In the genomic region with DNA sequence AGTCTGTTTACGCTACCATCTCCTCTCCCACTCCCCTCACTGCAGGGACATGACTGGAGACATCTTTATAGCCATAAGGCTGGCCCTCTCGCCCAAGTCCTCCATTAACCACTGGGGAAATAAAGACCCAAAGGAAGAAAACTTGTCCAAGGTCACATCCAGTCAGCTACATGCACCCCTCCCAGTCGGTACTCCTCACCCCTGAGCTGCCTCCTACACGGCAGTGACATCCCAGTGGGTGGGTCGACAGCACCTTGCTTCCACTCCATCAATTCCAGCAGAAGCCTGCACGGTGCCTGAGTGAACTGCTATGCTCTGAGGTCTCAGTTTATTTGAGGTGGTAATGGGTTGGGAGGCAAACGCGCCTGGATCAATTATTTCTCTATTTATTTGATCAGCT, we compare ENCODE assay signal across 7 mouse cellular contexts. TPM values are rescaled to one million over a fixed set of nuclear protein-coding genes. Genes with fewer than 3 reads are reported as not detected.
DNase-seq lines count a peak whose midpoint lies in the region; ATAC-seq lines count a peak whose summit lies in the region.

No protein-coding gene starts in this region.

- H3K9ac ChIP-seq in lung, embryonic 16.5 days (ENCODE audit: low read length) = peak overlapping the region; percentile 99
- H3K9ac ChIP-seq in embryonic facial prominence, embryonic 11.5 days (replicated peaks; ENCODE audit: low read length) = peak overlapping the region; percentile 83
- H3K9ac ChIP-seq in hindbrain, embryonic 14.5 days = peak overlapping the region; percentile 99
- peak overlapping the region; percentile 98 for H3K9ac ChIP-seq in midbrain, embryonic 15.5 days

- WGBS in lung, embryonic 16.5 days = 6% methylated on average over 8 of the region's 8 CpGs
- WGBS in embryonic facial prominence, embryonic 11.5 days = 22% methylated on average over 8 of the region's 8 CpGs
- WGBS in hindbrain, embryonic 14.5 days = 18% methylated on average over 8 of the region's 8 CpGs
- 19% methylated on average over 8 of the region's 8 CpGs for WGBS in midbrain, embryonic 15.5 days

- peak overlapping the region; percentile 94 for H3K4me2 ChIP-seq in lung, embryonic 16.5 days (ENCODE audit: low read depth, low read length)
- peak overlapping the region; percentile 80 for H3K4me2 ChIP-seq in embryonic facial prominence, embryonic 11.5 days (ENCODE audit: low read depth, low read length)
- H3K4me2 ChIP-seq in hindbrain, embryonic 14.5 days (replicated peaks) = peak overlapping the region; percentile 91
- H3K4me2 ChIP-seq in midbrain, embryonic 15.5 days = peak overlapping the region; percentile 76

- no peaks in the 10 kb centered on the region for H3K27me3 ChIP-seq in lung, embryonic 16.5 days (ENCODE audit: control insufficient read depth, insufficient read depth, low read depth, low read length)
- H3K27me3 ChIP-seq in embryonic facial prominence, embryonic 11.5 days (ENCODE audit: control insufficient read depth, insufficient read depth, low read length) = no peaks in the 10 kb centered on the region
- no peaks in the 10 kb centered on the region for H3K27me3 ChIP-seq in hindbrain, embryonic 14.5 days (ENCODE audit: control insufficient read depth, insufficient read depth, low read length)
- no peaks in the 10 kb centered on the region for H3K27me3 ChIP-seq in midbrain, embryonic 15.5 days (replicated peaks)

- H3K36me3 ChIP-seq in lung, embryonic 16.5 days (ENCODE audit: control insufficient read depth, insufficient read depth, low read length) = peaks cover 4% of the 10 kb centered on the region; the same call in 1 of the 2 replicates
- peaks cover 2% of the 10 kb centered on the region for H3K36me3 ChIP-seq in embryonic facial prominence, embryonic 11.5 days (replicated peaks; ENCODE audit: control insufficient read depth, insufficient read depth, low read depth, low read length)
- H3K36me3 ChIP-seq in hindbrain, embryonic 14.5 days (replicated peaks; ENCODE audit: control insufficient read depth, insufficient read depth) = peaks cover 22% of the 10 kb centered on the region
- no peaks in the 10 kb centered on the region for H3K36me3 ChIP-seq in midbrain, embryonic 15.5 days (replicated peaks)

- no peak for DNase-seq in lung, postnatal 25 days (ENCODE audit: low spot score)
- DNase-seq in embryonic facial prominence, embryonic 11.5 days (ENCODE audit: low spot score) = no peak
- no peak for DNase-seq in hindbrain, embryonic 14.5 days (ENCODE audit: low spot score)
- DNase-seq in B cell, adult 2 months = no peak
- no peak for DNase-seq in gastrocnemius, postnatal 36 days

- H3K4me3 ChIP-seq in lung, embryonic 16.5 days (ENCODE audit: low read length) = peak overlapping the region; percentile 99
- H3K4me3 ChIP-seq in embryonic facial prominence, embryonic 11.5 days (ENCODE audit: low read depth, low read length) = peak overlapping the region; percentile 94
- H3K4me3 ChIP-seq in hindbrain, embryonic 14.5 days (replicated peaks; ENCODE audit: low read length) = peak overlapping the region; percentile 100
- peak overlapping the region; percentile 95 for H3K4me3 ChIP-seq in midbrain, embryonic 15.5 days

- H3K9me3 ChIP-seq in lung, embryonic 16.5 days (ENCODE audit: control insufficient read depth, low read length) = no peaks in the 10 kb centered on the region
- H3K9me3 ChIP-seq in embryonic facial prominence, embryonic 11.5 days (replicated peaks; ENCODE audit: control insufficient read depth, low read length) = no peaks in the 10 kb centered on the region
- H3K9me3 ChIP-seq in hindbrain, embryonic 14.5 days (ENCODE audit: control insufficient read depth, low read length) = no peaks in the 10 kb centered on the region
- no peaks in the 10 kb centered on the region for H3K9me3 ChIP-seq in midbrain, embryonic 15.5 days

- no peak for ATAC-seq in lung, embryonic 16.5 days (ENCODE audit: low read depth)
- ATAC-seq in embryonic facial prominence, embryonic 11.5 days (replicated peaks; ENCODE audit: insufficient number of reproducible peaks, low FRiP score, low TSS enrichment, low read depth) = 0 out of 2 replicates have a peak, but pooled peaks have one; percentile 21
- ATAC-seq in hindbrain, embryonic 14.5 days (ENCODE audit: low FRiP score) = no peak
- ATAC-seq in midbrain, embryonic 15.5 days (replicated peaks) = peak; percentile 27; the same call in 1 of the 2 replicates

- H3K4me1 ChIP-seq in lung, embryonic 16.5 days (replicated peaks; ENCODE audit: control insufficient read depth, insufficient read depth, low read length) = peaks cover 15% of the 10 kb centered on the region
- H3K4me1 ChIP-seq in embryonic facial prominence, embryonic 11.5 days (ENCODE audit: control insufficient read depth, insufficient read depth, low read length) = peaks cover 6% of the 10 kb centered on the region; the same call in 1 of the 2 replicates
- H3K4me1 ChIP-seq in hindbrain, embryonic 14.5 days (replicated peaks; ENCODE audit: control insufficient read depth, insufficient read depth, low read length) = peaks cover 21% of the 10 kb centered on the region
- H3K4me1 ChIP-seq in midbrain, embryonic 15.5 days = peaks cover 28% of the 10 kb centered on the region

- no peak overlapping the region for H3K27ac ChIP-seq in lung, embryonic 16.5 days (ENCODE audit: low read length)
- H3K27ac ChIP-seq in embryonic facial prominence, embryonic 11.5 days (replicated peaks; ENCODE audit: low read depth, low read length) = no peak overlapping the region
- no peak overlapping the region for H3K27ac ChIP-seq in hindbrain, embryonic 14.5 days
- no peak overlapping the region for H3K27ac ChIP-seq in midbrain, embryonic 15.5 days

- intact Hi-C loops in gastrocnemius, postnatal 36 days (cut with DNase I) = no loop called here

RNA-seq across cellular contexts. Expression of a gene that starts 0.9 kb away (rescaled TPM):
- 70.3 and 73.5 TPM in 2 replicates for polyA plus RNA-seq in lung, embryonic 16.5 days (2015; fragmentation: Nextera tagmentation; extraction: Ambion mirVana)
- polyA plus RNA-seq in embryonic facial prominence, embryonic 11.5 days (2014; fragmentation: Nextera tagmentation; extraction: Ambion mirVana) = 92.5 and 94.7 TPM in 2 replicates
- 150 and 170 TPM in 2 replicates for polyA plus RNA-seq in hindbrain, embryonic 14.5 days (2014; fragmentation: Nextera tagmentation; extraction: Ambion mirVana)
- polyA plus RNA-seq in midbrain, embryonic 15.5 days (2015; fragmentation: Nextera tagmentation; extraction: Ambion mirVana) = 129 and 135 TPM in 2 replicates
- total RNA-seq in gastrocnemius, postnatal 36 days (2021) = 10 to 100 TPM; 39.2 to 45.7 TPM

RNA-seq across cellular contexts. Expression of a gene that starts 13.8 kb away (rescaled TPM):
- 3.3 and 20.9 TPM in 2 replicates for polyA plus RNA-seq in lung, embryonic 16.5 days (2015; fragmentation: Nextera tagmentation; extraction: Ambion mirVana)
- 0.41 and 0.82 TPM in 2 replicates for polyA plus RNA-seq in embryonic facial prominence, embryonic 11.5 days (2014; fragmentation: Nextera tagmentation; extraction: Ambion mirVana)
- not detected in 2 replicates for polyA plus RNA-seq in hindbrain, embryonic 14.5 days (2014; fragmentation: Nextera tagmentation; extraction: Ambion mirVana)
- 1.2 TPM in 1 of 2 replicates, not detected in the other for polyA plus RNA-seq in midbrain, embryonic 15.5 days (2015; fragmentation: Nextera tagmentation; extraction: Ambion mirVana)
- under 1 TPM in 1 of 2 experiments, not detected in 1; 0.99 TPM for total RNA-seq in gastrocnemius, postnatal 36 days (2021)

RNA-seq across cellular contexts. Expression of a gene that starts 17.3 kb away (rescaled TPM):
- polyA plus RNA-seq in lung, embryonic 16.5 days (2015; fragmentation: Nextera tagmentation; extraction: Ambion mirVana) = not detected in 2 replicates
- polyA plus RNA-seq in embryonic facial prominence, embryonic 11.5 days (2014; fragmentation: Nextera tagmentation; extraction: Ambion mirVana) = not detected in 2 replicates
- not detected in 2 replicates for polyA plus RNA-seq in hindbrain, embryonic 14.5 days (2014; fragmentation: Nextera tagmentation; extraction: Ambion mirVana)
- polyA plus RNA-seq in midbrain, embryonic 15.5 days (2015; fragmentation: Nextera tagmentation; extraction: Ambion mirVana) = not detected in 2 replicates
- not detected for total RNA-seq in gastrocnemius, postnatal 36 days (2021)

RNA-seq across cellular contexts. Expression of a gene that starts 17.3 kb away (rescaled TPM):
- 0.34 and 6.1 TPM in 2 replicates for polyA plus RNA-seq in lung, embryonic 16.5 days (2015; fragmentation: Nextera tagmentation; extraction: Ambion mirVana)
- not detected in 2 replicates for polyA plus RNA-seq in embryonic facial prominence, embryonic 11.5 days (2014; fragmentation: Nextera tagmentation; extraction: Ambion mirVana)
- polyA plus RNA-seq in hindbrain, embryonic 14.5 days (2014; fragmentation: Nextera tagmentation; extraction: Ambion mirVana) = not detected in 2 replicates
- not detected in 2 replicates for polyA plus RNA-seq in midbrain, embryonic 15.5 days (2015; fragmentation: Nextera tagmentation; extraction: Ambion mirVana)
- under 1 TPM in 1 of 2 experiments, not detected in 1; 0.43 TPM for total RNA-seq in gastrocnemius, postnatal 36 days (2021)

RNA-seq across cellular contexts. Expression of a gene that starts 28.5 kb away (rescaled TPM):
- 28.4 and 34.9 TPM in 2 replicates for polyA plus RNA-seq in lung, embryonic 16.5 days (2015; fragmentation: Nextera tagmentation; extraction: Ambion mirVana)
- 5.4 and 6.1 TPM in 2 replicates for polyA plus RNA-seq in embryonic facial prominence, embryonic 11.5 days (2014; fragmentation: Nextera tagmentation; extraction: Ambion mirVana)
- 2.3 and 2.5 TPM in 2 replicates for polyA plus RNA-seq in hindbrain, embryonic 14.5 days (2014; fragmentation: Nextera tagmentation; extraction: Ambion mirVana)
- 1.5 and 1.6 TPM in 2 replicates for polyA plus RNA-seq in midbrain, embryonic 15.5 days (2015; fragmentation: Nextera tagmentation; extraction: Ambion mirVana)
- total RNA-seq in gastrocnemius, postnatal 36 days (2021) = 1 to 10 TPM in 1 of 2 experiments, under 1 TPM in 1; 0.94 to 1.4 TPM

Comparison
In these comparisons a context has a peak if more than half of its experiments do, and no peak if none do; other contexts are left out.
1. ATAC-seq: peak in embryonic facial prominence, embryonic 11.5 days (single experiment) and midbrain, embryonic 15.5 days (single experiment); none in lung, embryonic 16.5 days (single experiment) and hindbrain, embryonic 14.5 days (single experiment).
2. Peak in every context shown above with its lines, with median percentiles within 50 percentile points of each other: H3K4me2 ChIP-seq, H3K4me3 ChIP-seq and H3K9ac ChIP-seq.